Mouse (Mus musculus) B cell, adult 2 months (primary cell): ENCODE data around the gene Setd6.

ENCODE experiments used
- DNase-seq, 2 experiments: peaks; one replicate each; pipeline ENCODE4 v3.0.0; 2022

Gene Setd6

DNA sequence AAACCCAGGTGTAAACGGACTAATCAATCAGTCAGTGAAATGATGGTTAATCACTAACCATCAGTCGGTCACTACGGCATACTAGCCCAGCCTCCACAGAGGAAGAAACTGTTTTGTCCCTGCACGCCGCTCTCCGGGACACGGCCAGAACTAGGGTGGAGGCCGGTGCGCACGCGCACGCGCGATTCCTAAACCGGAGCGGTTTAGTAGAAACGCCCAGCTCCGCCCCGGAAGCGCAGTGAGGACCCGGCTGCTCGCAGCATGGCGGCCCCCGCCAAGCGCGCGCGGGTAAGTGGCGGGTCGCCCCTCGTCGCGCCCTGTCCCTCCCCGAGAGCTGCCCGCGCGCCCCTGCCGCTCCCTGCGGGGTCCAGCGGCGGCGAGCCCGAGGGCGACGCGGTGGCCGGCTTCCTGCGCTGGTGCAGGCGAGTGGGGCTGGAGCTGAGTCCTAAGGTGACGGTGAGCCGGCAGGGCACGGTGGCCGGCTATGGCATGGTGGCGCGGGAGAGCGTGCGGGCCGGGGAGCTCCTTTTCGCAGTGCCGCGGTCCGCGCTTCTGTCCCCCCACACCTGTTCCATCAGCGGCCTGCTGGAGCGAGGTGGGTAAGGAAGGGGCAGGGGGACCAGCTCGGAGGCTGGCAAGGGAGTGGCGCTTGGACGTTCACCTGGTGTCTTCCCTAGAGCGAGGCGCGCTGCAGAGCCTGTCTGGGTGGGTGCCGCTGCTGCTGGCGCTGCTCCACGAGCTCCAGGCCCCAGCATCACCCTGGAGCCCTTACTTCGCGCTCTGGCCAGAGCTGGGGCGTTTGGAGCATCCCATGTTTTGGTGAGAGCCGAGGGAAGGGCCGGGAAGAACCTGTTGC lies at the start of gene Setd6:
Gene Setd6 (plus strand): TSS at position 206 of the 856 bp plus-strand sequence.
- peak; percentile 84 to 85 for DNase-seq

DNA sequence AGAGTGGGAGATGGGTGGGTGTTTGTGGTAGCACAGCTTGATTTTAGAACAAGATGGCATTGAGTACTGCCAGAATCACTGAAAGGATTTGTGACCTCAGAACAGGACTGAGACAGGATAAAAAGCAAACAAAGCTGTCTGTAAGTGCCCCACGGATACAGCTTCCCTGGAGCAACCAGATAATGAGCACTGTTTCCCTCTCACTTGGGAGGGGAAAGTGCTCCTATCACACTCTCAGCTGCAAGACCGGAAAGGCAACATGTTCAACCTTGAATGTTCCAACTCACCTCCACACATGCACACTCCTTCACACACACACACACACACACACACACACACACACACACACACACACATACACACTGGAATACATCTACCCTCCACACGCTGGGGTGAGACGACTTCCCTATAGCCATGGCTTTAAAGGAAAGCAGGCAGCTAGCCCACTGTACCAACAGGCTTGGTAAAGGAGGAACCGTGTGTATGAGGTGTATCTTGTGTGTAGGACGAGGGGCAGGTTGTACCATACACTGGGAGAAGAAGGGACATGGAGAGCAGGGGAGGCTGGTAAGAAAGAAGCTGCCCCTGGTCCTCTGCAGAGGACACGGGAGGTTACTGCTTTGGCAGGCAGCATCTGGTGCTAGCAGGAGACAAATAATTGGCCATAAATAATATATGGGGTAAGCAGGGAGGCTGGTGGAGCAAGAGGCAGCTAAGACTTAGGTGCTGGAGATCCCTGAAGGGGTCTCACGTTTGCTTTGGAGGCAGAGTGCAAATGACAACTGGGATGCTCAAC lies 47.3 kb upstream of the Setd6 start:
- no peak for DNase-seq

DNA sequence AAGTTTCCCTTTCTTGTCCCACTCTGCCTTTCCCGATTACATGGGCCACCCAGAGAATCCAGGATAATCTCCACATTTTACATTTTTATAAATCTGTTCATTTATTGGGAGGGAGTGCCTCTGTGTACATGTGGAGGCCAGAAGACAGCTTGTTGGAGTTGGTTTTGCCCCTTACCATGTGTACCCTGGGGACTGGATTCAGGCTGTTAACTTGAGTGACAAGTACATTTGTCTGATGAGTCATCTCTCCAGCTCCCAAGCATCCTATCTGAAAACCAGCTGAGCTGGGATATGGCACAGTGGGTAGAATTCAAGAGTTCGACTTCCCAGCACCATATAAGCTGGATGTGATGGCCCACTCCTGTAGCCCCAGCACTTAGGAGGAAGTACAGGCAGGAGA lies 45.7 kb upstream of the Setd6 start:
- DNase-seq, result no peak

DNA sequence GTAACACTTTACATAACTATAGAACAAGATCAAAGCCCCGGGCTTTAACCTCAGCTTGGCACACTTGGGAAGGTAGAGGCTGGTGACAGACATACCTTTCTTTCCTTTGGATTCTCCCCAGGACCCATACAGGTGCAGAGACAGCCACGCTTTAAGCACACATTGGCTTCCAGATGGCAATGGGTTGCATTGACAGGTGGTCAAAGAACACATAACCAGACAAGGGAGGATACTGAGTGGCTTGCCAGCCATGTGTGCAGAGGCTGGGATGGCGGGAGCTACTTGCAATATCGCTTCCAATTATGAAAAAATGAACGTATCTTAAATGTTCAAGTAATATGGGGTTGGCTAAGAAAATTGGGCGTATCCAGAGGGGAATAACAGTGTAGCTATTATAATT lies 43.8 kb upstream of the Setd6 start:
- DNase-seq, result no peak

DNA sequence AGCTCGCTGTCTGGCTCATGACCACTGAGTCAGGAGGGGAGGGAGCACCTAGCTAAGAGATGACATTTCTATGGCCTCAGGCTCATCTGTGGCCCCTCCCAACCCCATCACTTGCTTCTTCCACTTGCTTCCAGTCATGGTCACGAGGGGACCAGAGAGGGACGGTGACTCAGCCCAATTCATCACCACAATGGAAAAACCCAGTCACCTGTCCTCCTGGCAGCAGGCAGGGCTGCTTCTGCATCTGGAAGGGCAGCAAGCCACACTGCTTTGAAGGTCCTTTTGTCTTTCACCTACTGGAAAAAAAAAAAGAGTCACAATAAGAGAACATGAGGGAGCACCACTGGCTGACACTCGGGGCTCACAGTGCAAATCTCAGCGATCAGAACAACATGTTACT lies 42.9 kb upstream of the Setd6 start:
- DNase-seq, result no peak

DNA sequence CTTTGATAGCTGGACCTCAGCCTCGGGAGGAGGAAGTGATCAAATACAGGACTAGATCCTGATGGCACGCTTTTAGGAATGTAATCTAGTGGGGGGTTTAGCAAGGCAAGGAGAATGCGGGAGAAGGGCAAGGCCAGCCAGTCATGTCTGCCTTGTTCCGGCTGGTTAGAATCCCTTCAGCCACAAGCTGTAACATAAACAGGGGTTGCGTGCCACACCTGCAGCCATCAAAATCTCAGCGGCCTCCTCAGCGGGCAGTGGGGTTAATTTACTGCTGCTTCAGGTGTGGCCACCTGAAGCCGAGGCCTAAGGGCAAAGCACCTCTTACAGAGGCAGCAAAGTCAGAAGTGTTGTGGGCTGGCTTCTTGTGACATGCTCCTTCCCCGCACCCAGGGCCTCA lies 39.0 kb upstream of the Setd6 start, which contains the start of gene Ndrg4:
Gene Ndrg4 (plus strand): TSS at position 350 of the 400 bp plus-strand sequence.
- no peak for DNase-seq

DNA sequence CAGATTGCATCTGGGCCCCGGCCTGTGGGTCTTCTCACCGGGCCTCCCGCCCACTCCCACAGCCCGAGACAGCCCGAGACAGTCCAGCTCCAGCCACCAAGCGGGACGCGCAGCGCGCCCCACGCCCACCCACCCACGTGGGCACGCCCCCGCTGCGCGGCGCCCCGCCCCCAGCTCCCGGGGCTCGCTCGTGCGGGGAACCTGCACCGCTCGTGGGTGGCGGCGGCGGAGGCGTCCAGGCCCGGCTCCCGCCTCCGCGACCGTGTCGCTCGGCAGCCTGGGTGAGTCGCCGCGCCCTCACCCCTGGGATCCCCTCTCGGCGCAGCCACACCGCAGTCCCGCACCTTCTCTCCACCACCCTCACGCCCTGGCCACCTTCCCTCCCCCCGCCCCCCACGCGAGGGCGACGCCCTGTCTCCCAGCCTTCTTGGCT lies 38.1 kb upstream of the Setd6 start:
- peak in 1 of 2 experiments; percentile 21 for DNase-seq

DNA sequence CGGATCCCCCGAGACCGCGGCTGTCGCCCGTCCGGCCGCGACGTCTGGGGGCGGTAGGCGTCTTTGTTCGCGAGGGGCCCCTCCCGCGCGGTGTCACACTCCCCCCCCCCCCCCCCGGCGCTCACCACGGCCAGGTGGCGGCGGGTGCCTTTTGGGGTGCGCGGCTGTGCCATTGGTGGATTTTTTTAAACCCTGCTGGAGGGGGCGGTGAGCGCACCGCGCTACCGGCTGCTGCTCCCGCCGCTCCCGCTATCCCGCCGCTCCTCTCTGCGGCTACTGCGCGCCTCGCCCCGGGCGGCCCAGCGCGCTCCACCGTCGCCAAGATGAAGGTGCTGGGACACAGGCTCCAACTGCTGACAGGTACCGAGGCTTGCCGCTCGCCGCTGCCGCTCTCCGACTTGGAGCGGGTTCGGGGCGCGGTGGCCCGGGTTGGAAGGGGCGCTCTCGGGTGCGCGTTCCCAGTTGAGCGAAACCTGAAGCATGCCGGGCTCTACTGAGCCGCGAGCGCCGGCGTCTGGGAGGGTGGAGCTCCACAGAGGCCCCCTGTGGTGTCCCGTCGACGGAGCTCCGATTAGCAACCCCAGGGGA lies 37.6 kb upstream of the Setd6 start:
- DNase-seq, result peak; percentile 19 to 33

DNA sequence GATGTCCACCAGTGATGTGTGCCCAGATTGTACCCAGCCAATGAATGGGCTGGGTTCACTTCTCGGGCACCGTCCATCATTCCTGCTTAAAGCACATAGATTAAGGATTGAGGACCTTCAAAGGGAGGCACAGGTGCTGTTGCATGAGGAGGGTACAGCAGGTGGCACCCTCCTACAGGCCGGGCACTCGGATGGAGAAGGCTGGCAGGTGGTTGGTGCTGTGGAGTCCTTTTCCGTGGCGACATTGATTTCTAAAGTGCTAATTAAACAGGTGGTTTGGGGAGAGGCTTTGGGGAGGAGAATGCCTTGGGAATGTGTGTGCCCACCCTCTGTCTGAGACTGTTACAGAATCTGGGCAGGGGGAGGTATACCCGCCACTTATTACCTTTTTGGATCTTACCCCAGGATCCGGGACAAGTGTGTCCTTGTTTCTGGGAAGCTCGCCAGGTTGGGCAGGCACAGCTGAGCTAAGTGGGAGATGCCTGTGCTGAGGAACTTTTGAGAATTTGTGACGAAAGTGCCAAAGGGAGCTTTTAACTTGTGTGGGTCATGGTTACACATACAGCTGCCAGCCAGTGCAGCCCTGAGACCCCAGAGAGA lies 27.5 kb upstream of the Setd6 start:
- DNase-seq, result no peak

DNA sequence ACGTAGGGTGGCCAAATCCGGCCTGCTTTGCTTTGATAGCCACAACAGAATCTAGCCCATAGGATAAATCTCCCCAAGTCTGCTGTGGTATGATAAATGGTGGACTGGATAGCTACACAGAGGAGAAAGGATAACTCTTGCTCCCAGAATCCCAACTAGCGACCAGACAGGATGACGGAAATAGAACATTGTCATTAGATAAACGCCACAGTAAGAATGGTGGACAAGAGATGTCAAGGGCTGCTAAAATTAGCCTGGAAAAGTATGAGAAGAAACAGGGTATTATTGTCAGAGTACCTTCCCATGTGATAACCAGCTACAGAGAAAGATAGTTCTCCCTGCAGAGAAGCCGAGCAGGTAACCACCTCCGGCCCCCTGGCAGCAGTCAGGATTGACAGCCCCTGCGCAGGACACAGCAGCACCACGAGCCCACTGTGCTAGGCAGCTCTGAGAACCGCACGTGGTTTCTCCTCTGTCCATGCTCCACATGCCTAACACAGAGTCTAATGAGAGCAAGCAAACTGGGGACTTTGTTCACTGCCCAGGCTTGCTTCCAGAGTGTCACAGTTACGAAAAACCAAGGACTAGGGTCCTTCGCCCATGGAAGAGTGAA lies 24.6 kb upstream of the Setd6 start:
- DNase-seq, result no peak

DNA sequence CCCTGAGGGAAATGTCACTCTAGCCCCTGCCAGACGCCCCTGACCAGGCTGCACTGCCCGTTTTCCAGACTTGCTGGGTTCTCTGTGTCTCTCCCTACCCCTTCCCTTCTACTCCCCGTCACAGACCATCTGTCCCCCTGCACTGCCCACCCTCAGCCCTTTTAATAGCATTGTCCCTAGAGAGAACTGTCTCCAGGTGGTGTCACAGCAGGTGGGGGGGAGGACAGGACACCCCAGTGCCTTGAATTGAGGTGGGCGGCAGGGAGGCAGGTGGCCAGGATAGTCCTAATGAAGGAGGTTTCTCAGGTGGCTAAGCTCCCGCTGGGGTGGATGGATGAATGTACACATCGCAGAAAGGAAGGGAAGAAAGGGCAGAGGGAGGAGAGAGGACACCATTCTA lies 21.1 kb upstream of the Setd6 start:
- no peak for DNase-seq

DNA sequence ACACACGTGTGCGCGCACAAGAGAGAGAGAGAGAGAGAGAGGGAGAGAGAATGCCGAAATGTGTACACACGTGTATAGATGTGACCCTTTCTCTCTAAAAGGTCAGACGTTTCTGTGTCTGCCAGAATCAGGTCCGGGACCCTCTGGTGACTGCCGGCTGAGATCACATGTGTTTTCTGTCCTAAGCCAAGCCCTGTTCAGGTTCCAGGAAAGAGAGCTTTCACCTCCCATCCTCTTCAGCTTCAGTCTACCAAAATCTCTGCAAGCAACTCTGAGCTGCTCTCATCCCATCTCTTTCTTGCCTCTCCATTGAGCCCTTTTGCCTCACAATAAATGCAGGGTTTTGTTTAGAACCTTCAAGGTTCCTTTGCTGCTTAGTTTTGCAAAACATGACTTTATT lies 19.0 kb upstream of the Setd6 start:
- DNase-seq, result no peak

DNA sequence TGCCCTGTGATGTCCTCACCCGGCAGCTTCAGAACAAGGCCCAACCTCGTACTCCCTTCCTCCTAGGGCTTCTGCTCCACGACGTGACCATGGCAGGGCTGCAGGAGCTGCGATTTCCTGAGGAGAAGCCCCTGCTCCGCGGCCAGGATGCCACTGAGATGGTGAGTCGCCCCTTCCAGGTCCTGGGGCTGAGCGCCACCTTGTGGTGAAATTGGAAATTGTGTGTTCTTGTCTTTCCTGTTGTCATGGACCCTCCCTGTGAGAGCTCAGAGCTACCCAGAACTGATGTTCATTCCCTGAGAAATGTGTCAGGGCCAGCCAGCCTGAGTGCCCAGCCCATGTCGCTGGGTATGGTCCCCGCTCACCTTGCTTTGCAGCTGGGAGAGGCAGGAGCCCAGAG lies 18.6 kb upstream of the Setd6 start:
- peak; percentile 83 to 84 for DNase-seq

DNA sequence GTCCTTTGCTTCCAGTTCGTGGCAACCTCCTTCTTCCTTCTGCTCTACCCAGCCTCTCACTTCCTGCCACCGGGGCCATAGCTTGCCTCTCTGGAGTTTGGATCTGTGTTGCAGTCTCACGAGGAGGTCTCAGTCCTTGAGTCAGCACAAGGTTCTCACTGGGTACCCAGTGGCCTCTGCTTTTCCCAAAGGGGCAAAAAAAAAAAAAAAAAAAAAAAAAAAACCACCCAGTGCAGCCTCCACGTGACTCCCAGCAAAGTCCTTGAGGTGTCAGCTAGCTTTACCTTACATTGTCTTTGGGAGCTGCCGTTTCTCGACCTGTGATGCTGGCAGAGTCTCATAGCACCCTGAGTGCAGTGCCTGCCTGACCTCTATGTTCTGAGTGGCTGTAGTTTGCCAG lies 17.5 kb upstream of the Setd6 start:
- no peak for DNase-seq

DNA sequence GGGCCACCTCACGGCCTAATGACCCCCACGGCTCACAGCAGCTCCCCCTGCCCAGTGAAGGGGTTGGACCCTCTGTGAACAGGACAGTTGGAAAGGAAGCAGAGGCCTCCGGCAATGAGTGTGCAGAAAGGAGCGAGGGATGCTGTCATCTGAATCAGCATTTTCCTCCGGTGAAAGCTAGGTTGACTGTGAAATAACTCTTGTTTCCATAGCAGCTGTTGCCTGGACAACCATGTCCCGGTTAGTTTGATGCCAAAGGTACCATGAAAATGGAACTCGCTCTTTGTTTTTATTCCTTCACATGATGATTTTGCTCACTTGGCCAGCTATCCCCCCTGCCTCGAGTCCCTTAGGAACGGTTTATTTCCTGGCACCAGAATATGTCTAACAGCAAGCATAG lies 15.4 kb upstream of the Setd6 start:
- DNase-seq, result no peak

DNA sequence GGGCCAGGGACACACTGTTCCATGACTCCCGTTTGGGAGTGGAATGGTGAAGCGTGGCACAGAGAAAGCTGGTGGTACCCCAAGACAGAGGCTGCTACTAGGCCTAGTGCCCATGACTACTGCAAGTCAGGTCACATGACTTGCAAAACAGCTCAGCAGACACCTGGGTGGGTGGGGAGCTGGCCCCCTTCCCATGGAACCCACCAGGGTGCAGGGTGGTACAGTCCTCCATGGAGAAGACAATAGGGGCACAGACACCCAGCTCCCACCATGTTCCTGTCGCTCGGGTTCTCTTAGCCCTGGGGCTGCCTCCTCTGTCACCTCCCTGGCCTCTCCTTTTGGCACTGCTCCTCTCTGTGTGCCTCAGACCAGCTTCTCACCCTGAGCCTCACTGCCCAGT lies 13.9 kb upstream of the Setd6 start:
- DNase-seq, result no peak

DNA sequence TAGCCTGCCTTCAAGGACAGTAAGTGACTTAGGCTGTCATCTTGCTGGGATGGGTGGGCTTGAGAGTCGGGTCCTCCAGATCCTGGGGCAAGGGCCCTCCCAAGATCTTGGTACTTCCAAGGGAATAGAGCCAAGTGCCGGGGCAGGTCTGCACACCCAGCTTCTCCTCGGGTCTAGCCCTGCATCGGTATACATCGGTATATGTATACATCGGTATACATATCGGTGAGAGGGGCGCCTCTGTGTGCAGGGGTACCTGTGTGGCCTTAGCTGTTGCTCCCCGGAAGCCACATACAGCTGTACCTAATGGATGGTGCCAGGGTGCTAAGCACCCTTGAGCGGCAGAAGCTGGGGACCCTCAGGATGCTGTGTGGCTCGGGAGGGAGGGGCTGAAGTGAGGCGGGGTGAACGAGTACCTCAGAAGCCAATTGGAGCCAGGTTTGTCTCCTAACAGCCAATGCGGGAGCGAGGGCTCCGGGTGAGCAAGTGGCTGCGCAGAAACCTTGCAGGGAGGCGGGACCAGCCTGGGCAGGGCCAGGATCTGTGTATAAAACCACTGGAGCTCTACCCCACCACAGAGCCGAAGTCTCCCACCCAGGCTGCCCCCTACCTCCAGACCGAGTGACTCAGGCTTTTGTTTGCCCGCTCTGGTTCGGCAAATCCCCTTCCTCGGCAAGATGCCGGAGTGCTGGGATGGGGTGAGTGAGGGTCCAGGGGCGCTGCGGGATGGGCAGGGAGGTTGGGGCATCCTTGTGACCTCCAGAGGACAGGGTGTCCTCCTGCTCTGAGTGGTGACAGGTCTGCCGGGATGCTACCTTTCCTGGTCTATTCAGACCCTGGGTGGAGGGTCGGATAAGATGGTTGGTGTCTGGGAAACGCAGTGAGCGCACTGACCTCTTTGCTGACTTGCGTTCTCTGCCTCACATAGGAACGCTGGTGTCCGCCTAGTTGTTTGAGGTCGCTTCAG lies 12.9 kb upstream of the Setd6 start:
- peak; percentile 62 to 63 for DNase-seq

DNA sequence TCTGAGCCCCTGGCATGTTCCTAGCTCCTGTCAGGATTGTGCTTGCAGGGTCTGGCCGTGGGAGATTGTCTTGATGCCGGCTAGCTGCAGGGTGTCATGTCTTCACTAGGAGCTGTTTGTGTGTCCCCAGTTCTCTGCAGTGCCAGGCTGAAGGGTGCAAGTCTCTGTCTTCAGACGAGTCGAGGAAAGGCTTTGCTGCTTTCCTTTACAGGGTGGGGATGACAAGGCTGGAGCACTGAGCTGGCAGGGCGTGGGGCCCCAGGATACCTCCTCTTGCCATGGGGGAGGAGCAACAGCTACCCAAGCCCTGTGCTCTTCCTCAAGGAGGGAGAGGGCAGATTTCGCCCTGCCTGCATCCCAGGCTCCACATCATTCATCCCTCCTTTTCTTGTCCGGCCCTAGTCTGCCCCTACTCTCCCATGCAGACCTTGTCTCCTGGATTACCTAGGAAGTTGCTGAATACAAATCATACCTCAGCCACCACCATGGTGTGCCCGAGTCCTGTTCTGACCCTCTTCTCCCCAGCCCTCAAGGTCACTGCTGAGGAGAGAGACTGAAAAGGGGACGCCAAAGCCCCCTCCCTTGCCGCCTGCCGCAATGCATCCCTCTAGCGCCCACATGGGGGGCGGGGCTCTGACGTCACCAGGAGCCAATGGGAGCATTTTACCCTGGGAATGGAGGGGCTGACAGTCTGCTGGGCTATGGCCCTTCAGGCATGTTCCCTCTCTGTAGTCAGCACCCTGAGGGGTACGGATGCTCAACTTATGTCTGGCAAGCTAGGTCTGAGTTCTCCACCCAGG lies 12.0 kb upstream of the Setd6 start:
- DNase-seq, result no peak

DNA sequence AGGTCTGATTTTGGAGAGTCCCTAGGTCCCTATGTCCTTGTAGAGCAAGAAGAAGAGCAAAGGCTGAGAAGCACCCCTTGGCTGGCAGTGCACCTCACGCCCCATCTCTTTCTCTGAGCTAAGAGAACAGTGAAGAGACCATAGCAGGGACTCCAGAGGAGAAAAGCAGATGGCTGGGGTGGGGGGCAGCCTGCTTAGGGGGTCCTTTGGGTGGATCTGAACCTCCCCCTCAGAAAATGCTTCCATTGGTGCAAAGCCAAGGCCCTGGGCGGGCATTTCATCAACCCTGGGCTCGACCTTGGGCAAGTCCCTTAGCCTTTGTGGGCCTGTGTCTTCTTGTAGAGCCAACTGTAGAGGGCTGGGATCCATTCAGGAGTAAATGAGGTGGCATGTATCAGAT lies 11.1 kb upstream of the Setd6 start:
- no peak for DNase-seq

DNA sequence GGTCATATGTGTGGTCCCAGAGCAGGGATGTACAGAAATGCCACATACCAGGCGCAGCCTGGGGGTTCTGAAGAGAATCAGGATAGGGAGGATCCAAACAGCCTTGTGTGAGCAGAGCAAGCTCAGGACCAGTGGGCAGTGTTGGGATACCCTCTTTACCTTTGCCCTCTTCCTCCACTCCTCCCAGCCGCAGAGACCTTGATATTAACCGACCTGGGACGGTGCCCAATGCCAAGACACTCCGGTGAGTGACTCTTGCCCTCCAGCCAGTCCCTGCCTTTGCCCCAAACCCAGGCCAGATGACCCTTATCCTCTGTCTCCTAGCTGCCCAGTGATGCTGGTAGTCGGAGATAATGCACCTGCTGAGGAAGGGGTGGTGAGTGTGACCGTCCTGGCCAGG lies 6.1 kb upstream of the Setd6 start:
- DNase-seq, result no peak

DNA sequence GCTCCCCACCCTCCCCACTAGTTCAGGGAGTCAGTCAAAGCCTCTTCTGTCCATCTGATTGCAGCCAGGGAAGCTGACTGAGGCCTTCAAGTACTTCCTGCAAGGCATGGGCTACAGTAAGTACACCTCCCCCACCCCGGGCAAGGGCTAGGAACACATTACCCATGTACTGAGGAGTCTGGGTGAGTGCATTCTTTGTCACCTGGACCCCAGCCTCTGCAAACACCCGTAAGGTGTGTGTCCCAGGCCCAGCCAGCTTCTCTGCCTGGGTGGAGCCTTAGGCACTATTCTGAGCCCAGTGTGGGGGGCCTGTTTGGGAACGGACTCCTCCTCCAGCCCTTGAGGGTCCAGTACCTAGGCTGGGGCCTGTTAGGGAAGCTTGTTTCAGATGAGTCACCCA lies 4.7 kb upstream of the Setd6 start:
- no peak for DNase-seq
